8 mouse cellular contexts compared by ENCODE assay signal in genomic region chr1:177440411-177440810, GRCm38 (mm10). TPM values are rescaled to one million over a fixed set of nuclear protein-coding genes. Genes with fewer than 3 reads are reported as not detected.
A peak's percentile ranks its signal among the peaks of the same experiment; 100 is the strongest.
DNase-seq lines count a peak whose midpoint lies in the region; ATAC-seq and TF ChIP-seq lines count a peak whose summit lies in the region.
"Had no signal": no experiment of that assay in that cellular context is flagged by ENCODE, and none has a peak within 500 bp of the region (broad histone marks: within the 10 kb centered on the region; RNA-seq: fewer than 3 reads in every experiment).

No protein-coding gene starts in this region.

- no peak for DNase-seq in heart, postnatal 0 days (ENCODE audit: low spot score)
- no peak for DNase-seq in heart, postnatal 14 days
- DNase-seq in spleen, adult 2 months (ENCODE audit: low read depth in 1 of 2, low spot score in 2 of 2): no peak
- DNase-seq in spleen, adult 18-20 months: no peak
- no peak for DNase-seq in testis, postnatal 14 days (ENCODE audit: low spot score)
- DNase-seq in adrenal gland, postnatal 25 days: no peak
- DNase-seq: gastrocnemius, postnatal 10 days had no signal

- no peak for TF ChIP-seq CTCF in heart, postnatal 0 days (IDR thresholded peaks at IDR 0.05; ENCODE audit: low read depth)
- TF ChIP-seq CTCF in spleen, adult 2 months (IDR thresholded peaks at IDR 0.05; ENCODE audit: extremely low read depth, insufficient read depth, insufficient read length, insufficient replicate concordance): no peak

- TF ChIP-seq POLR2A in spleen, adult 2 months (IDR thresholded peaks at IDR 0.05; ENCODE audit: low read depth, low read length): no peak

- no peaks in the 10 kb centered on the region for H3K27me3 ChIP-seq in heart, postnatal 0 days (ENCODE audit: control insufficient read depth, insufficient read depth, low read length)
- no peaks in the 10 kb centered on the region for H3K27me3 ChIP-seq in spleen, adult 2 months (ENCODE audit: control insufficient read depth, insufficient read depth, low read length)
- H3K27me3 ChIP-seq in limb, embryonic 13.5 days: no peaks in the 10 kb centered on the region

- H3K4me2 ChIP-seq in heart, postnatal 0 days (ENCODE audit: low read depth, low read length): peak overlapping the region; percentile 83
- peak overlapping the region; percentile 76; the same call in 1 of the 2 replicates for H3K4me2 ChIP-seq in limb, embryonic 13.5 days (replicated peaks)

- no peak overlapping the region for H3K4me3 ChIP-seq in heart, postnatal 0 days (ENCODE audit: low read depth, low read length)
- H3K4me3 ChIP-seq in spleen, adult 2 months (ENCODE audit: extremely low read depth, insufficient read depth, insufficient read length): no peak overlapping the region
- H3K4me3 ChIP-seq in limb, embryonic 13.5 days: no peak overlapping the region

- 5% methylated on average over 2 of the region's 2 CpGs for WGBS in heart, postnatal 0 days
- 14% methylated on average over 1 of the region's 2 CpGs for WGBS in spleen, adult 2 months
- 6% methylated on average over 2 of the region's 2 CpGs for WGBS in limb, embryonic 13.5 days

- intact Hi-C loops in heart, postnatal 14 days (cut with DNase I): loop anchor here (5.0 to 10.0 kb wide), 3 partner anchors 92 to 244 kb away; partner anchors contain the start of gene Akt3

- no peaks in the 10 kb centered on the region for H3K9me3 ChIP-seq in heart, postnatal 0 days (replicated peaks; ENCODE audit: control insufficient read depth, low read length)
- no peaks in the 10 kb centered on the region for H3K9me3 ChIP-seq in limb, embryonic 13.5 days

- no peak overlapping the region for H3K27ac ChIP-seq in heart, postnatal 0 days (ENCODE audit: low read depth)
- H3K27ac ChIP-seq in spleen, adult 2 months (ENCODE audit: insufficient read depth, low read length): peak overlapping the region; percentile 30
- H3K27ac ChIP-seq in limb, embryonic 13.5 days: no peak overlapping the region

- TF ChIP-seq EP300 in heart, postnatal 0 days (IDR thresholded peaks at IDR 0.05; ENCODE audit: low read depth): no peak

- H3K9ac ChIP-seq in heart, postnatal 0 days (replicated peaks; ENCODE audit: low read depth, low read length): no peak overlapping the region
- no peak overlapping the region for H3K9ac ChIP-seq in limb, embryonic 13.5 days

- ATAC-seq in heart, postnatal 0 days (ENCODE audit: insufficient read depth, low read depth): no peak
- ATAC-seq in limb, embryonic 13.5 days (ENCODE audit: low FRiP score, low read depth): no peak

- H3K4me1 ChIP-seq in heart, postnatal 0 days (ENCODE audit: control insufficient read depth, insufficient read depth): peaks cover 11% of the 10 kb centered on the region
- H3K4me1 ChIP-seq in spleen, adult 2 months (ENCODE audit: control insufficient read depth, insufficient read depth, insufficient read length): peaks cover 3% of the 10 kb centered on the region
- peaks cover 22% of the 10 kb centered on the region for H3K4me1 ChIP-seq in limb, embryonic 13.5 days

- no peaks in the 10 kb centered on the region for H3K36me3 ChIP-seq in heart, postnatal 0 days (replicated peaks; ENCODE audit: control insufficient read depth, insufficient read depth, low read length)
- H3K36me3 ChIP-seq in spleen, adult 2 months (ENCODE audit: control insufficient read depth, insufficient read depth, low read length): no peaks in the 10 kb centered on the region
- no peaks in the 10 kb centered on the region for H3K36me3 ChIP-seq in limb, embryonic 13.5 days

RNA-seq across cellular contexts. Expression of gene Zbtb18, which starts 1.7 kb away (rescaled TPM):
- total RNA-seq in heart, postnatal 0 days (2014; rRNA removed; ENCODE audit: low replicate concordance): 12.5 and 15.2 TPM in 2 replicates
- polyA plus RNA-seq in heart, postnatal 0 days (2015; fragmentation: Nextera tagmentation; extraction: Ambion mirVana): 1.3 and 1.7 TPM in 2 replicates
- 10 to 100 TPM; 35.1 to 35.8 TPM for total RNA-seq in heart, postnatal 14 days (2021)
- polyA plus RNA-seq in spleen, adult 2 months (2012; rRNA removed): 18.1 and 19.9 TPM in 2 replicates
- 2.2 and 3.8 TPM in 2 replicates for polyA plus RNA-seq in limb, embryonic 13.5 days (2015; fragmentation: Nextera tagmentation; extraction: Ambion mirVana)
- total RNA-seq in adrenal gland, postnatal 25 days (2021): 25.8 and 30.3 TPM in 2 replicates
